Mouse (Mus musculus) inflammation-experienced regulatory T-cells, adult 6 months (primary cell): ENCODE measurements at regions not wholly inside any gene's neighbourhood (a gene's known extent, or its start where the extent isn't known, plus 50 kb on each side); places are given as distances from the start of the nearest gene placed in this dataset.

Experiments
- ATAC-seq: one replicate; pipeline ENCODE4 v1.8.0; 2017

DNA sequence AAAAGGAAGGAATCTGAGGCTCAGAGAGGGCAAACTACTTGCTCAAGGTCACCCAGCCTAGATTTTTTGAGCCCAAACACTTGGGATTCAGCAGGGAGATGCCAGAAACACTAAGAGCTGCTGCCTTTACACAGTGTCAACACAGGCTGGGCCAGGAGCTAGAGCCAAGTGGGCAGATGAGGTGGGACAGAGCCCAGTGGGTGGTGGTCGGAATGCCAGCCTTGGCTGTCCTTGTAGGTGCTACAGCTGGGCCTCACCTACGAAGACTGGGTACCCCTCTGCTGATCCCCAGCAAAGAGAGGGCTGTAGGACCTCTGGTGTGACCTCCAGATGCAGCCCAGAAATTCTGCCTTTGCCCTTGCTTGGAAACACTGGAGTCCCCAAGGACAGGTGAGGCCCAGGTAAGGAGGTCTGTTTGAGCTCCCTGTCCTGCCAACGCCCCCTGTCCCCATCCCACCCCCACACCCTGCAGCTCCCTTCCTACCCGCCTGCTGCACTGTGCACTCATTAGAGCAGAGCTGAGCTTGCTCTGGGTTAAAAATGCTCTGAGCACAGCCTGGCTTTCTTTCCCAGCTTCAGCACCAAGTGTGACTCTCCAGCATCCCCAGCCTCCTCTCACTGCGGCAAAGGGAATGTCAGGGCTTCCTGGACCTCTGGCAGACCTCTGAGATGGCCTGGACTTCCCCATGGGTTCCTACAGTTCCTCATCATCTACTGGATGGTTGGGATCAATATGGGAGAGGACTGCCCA is 76.2 kb downstream of the Cstad start:
- ATAC-seq: no peak

DNA sequence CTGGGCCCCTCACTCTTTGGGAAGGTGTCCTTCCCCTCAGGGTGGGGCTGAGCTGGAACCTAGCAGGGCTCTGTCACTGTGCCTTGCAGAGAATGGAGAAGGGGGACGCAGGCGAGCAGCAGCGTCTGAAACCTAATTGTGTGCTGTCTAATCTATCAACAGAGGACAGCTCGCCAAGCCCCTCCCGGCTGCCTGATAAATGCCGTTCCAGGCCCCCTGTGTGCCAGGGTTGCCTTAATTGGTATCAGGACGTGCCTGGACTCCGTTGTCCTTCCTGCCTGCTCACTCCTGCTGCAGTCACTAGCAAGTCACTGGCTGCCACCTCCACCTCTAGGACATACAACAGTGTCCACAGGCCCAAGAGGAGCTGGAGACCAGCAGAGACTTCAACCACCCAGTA is 72.6 kb downstream of the Cstad start:
- no peak for ATAC-seq

DNA sequence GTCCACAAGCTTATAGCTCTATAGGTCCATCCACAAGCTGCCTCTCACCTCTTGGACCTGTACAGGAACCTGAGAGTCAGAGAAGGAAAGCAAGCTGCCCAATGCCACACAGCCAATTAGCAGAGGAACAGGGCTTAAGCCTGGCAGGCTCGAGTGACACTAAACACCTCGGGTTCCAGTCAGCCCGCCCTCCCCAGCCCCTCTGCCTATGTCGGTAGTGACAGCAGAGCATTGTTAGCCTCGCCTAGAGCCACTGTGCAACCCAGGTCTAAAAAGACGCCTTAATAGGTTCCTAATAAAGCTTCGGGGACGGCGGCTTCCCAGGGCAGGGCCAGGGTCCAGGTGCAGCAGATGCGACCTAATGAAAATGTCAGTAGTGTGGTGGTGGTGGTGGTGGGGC is 66.3 kb downstream of the Cstad start:
- no peak for ATAC-seq

DNA sequence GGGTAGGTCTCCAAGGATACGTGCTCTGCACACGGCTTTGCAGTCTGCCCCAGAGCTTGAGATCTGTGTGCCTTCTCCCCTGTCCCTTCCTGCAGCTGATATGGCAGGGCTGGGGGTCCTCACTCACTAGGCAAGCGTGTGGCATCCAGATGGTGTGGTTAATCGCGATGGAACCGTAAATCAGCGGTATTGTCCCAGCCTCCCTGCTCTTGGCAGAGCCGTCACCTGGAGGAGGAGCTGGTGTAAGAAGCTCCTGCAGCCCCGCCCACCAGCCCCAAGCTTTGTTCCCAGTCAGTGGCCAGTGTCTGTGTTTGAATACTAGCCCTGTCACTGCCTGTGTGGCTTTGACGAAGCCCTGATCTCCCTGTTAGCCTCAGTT is 65.8 kb downstream of the Cstad start:
- no peak for ATAC-seq

DNA sequence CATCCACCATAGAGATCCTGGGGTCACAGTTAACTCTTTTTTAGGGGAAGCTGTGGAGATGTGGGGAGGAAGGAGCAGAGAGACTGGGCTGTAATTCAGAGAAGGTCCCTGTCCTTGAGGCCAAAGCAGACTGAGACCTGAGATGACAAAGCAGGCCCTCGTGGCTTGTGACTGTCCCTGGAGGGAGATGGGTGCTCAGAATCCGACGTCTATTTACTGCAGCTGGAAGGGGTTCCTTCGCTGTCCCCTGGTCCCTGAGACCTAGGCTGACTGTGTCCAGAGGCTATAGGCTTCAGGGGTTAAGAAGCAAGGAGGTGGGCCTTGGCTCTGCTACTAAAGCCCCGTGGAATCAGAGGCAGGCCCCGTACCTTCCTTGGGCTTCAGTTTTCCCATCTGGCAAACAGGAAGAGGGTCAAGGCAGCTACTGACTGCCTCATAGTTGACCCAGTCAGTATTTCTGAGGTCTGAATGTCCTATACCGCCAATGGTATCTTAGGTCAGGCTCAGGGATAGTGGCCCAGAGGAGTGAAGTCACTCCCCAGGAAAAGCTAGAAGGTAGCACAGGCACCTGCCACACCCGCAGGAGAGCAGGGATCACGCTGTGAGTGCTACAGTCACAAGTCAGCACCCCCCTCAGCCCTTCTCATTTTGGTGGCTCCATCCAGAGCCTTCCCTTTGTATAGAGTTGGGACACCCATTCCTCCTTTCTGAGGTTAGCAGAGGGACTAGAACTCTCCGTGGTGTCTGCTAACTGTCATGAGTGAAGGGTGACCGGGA is 65.2 kb downstream of the Cstad start:
- ATAC-seq: no peak

DNA sequence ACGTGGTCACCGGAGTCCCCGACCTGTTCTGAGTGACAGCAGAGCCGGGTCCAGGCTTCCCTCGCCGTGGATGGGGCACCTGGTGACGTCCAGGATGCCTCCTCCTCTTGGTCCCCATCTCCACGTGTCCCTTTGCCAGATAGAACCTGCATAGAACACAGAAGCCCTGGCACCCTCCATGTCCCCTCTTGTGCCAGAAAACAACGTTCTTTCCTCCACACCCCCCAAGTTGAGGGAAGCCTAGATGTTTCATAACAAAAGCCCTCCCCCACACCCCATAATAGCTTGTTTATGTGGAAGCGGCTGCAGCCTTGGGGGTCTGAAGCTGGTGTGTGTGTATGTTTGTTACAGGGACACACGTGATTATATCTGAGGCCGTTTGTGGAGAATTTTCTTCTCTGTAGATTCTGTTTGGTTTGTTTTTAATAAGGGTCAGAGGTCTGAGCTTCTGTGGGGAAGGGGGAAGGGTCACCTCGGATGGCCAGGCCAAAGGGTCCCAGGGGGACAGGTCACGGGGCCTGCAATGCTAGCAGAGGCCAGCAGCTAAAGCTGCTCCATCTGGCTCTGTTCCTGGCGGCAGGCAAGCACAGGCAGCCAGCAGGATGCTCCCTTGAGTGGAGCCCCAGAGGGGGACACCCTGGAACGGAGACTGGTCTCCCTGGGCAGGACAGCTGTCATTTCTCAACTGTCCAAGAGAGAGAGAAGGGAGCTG is 64.2 kb downstream of the Cstad start:
- ATAC-seq: peak; percentile 38
